Mouse (Mus musculus) cerebellum, adult (tissue): ENCODE results near the gene Tmem265.

Source experiments
- ATAC-seq: cut with Nextera tagmentation; 2 replicates; pipeline ENCODE4 v1.9.2; 2017; ENCODE audit warnings: mild to moderate bottlenecking, moderate library complexity, mixed read lengths; ENCODE audit not compliant: insufficient number of reproducible peaks, low FRiP score, low TSS enrichment

The Tmem265 gene

DNA sequence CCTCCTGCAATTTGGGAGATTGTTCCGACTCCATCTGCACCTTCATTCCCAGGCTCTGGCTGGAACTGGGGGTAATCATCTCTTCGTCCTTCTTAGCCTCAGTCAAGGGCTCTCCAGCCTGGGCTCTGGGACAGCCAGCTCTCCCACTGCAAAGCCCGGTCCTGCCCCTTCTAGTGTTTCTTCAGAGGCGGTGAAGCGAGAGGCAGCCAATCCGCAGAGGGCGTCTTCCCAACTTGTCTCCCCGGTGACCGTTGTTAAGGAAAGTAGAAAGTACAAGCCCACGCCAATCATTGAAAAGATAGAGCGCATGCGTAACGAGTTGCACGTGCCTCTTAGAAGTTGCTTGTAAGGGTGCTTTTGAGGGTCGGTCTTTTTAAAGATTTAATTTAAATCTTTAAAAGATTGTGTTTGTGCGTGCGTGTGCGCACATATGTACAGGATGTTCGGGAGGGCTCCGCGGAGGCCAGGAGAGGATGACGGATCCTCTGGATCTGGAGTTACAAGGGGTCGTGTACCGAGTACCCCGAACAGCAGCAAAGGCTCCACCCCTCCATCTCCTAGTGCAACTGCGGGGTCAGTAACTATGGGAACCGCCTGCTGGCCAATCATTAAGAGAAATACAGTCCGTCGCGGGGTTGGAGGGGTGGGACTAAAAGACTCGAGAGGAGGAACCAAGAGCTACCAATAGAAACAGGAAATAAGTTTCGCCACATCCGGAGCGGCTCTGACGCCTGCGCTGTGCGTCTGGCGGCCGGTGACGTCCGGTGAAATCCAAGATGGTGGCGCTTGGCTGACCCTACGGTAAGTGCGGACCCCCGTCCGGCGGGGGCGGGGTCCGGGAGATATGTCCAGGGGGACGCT lies 27.1 kb downstream of the Tmem265 start, which contains the start of the genes Ccdc189 and Rnf40:
TSS of gene Ccdc189 (minus strand) at position 585 of the 861 bp plus-strand sequence.
TSS of gene Rnf40 (plus strand) at position 757 of the 861 bp plus-strand sequence.
- ATAC-seq: peak; percentile 91

DNA sequence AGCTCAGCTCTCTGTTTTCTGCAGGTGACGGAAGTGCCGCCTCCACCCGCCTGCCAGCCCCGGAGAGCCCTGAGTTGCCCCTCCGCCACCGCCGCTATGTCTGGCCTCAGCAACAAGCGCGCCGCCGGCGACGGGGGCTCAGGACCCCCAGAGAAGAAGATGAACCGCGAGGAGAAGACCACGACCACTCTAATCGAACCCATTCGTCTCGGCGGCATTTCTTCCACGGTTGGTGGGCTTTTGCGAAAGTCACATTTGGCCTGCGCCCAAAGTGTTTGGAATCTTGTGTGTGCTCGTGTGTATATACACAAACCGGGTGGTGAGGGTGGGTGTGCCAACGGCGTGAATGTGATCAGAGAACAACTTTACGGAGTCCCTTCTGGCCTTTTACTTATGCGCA lies 27.7 kb downstream of the Tmem265 start:
- no peak for ATAC-seq

DNA sequence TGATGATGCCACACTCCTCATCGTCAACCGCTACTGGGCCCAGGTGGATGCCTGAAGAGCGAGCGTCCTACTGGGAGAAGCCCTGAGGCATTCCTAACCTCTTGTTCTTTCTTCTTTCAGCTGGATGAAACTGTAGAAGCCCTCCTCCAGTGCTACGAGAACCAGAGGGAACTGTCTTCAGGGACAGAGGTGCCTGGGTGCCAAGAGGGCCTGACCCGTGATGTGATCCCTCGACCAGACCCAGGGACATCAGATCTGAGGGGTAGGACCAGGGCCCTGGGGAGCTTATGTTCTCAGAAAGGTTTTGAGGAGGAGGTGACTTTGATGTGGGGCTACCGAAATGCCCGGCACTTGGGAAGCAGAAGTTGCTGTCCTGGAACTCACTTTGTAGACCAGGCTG lies 28.4 kb downstream of the Tmem265 start:
- ATAC-seq: no peak

DNA sequence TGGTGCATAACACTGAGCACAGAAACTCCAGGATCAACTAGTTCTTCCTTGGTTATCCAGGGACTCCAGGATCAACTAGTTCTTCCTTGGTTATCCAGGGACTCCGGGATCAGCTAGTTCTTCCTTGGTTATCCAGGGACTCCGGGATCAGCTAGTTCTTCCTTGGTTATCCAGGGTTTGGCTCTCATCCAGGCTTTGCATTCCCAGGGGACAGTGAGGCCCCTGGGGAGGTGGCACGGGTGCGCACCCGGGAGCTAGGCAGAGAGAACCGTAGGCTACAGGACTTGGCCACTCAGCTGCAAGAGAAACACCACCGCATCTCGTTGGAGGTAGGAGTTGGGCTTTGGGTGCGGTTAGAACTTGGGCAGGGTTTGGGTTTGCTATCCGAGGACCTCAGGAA lies 29.9 kb downstream of the Tmem265 start:
- no peak for ATAC-seq

DNA sequence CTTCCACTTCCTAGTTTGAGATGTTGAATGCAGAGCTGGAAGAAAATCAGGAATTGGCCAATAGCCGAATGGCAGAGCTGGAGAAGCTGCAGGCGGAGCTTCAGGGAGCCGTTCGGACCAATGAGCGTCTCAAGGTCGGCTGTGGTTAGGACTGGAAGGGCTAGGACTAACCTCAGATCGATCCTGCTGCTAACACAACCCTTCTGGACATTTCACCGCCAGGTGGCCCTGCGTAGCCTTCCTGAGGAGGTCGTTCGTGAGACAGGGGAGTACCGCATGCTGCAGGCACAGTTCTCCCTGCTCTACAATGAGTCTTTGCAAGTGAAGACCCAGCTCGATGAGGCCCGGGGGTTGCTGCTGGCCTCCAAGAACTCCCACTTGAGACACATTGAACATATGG lies 31.4 kb downstream of the Tmem265 start:
- ATAC-seq: no peak

DNA sequence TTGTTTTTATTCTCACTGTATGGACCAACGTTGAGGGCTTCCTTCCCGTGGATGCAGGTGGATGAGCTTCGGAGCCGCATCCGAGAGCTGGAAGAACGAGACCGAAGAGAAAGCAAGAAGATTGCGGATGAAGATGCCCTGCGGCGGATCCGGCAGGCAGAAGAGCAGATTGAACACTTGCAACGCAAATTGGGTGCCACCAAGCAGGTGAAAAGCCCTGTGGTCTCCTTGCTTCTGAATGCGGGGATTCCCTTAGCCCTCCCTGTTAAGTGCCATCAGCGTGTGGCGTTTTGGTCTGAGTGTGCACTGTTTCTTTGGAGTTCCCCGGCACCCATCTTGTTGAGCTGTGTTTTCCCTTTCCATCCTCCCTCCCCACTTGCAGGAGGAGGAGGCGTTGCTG lies 35.6 kb downstream of the Tmem265 start:
- no peak for ATAC-seq

DNA sequence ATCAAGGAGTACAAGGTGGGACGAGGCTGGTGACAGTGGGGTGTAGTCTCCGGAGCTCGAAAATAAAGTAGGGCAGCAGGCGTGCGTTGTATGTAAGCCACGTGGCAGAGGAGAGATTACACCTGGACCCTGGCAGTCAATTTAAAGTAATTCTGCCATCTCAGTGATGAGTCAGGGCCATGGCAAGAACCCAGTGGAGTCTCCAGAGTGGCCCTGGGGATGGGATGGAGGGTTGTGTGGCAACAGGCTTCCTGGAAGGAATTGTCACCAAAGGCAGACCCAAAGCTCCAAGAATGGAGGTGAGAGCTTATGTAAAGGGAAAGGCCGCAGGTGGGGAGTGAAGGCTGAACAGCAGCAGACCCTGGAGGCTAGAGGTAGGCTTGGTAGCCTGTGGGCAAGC lies 39.4 kb downstream of the Tmem265 start:
- no peak for ATAC-seq

DNA sequence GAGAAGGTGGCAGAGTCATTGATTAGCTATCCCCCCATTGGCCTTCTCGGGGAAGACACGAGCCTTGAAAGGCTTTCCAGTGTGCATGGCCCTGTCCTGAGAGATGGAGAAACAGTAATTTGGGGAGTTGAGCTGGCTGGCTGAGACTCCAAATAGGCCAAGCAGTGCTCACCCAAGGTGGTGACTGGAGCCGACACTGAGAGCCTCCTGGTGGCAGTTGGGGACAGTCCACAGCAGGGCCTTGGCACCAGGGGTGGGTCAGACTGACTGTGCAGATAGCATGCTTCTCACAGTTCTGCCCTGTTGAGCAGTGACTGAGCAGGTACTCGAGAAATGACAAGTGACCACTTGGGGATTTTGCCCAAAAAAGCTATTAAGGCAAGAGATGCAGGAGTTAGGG lies 40.5 kb downstream of the Tmem265 start:
- no peak for ATAC-seq

DNA sequence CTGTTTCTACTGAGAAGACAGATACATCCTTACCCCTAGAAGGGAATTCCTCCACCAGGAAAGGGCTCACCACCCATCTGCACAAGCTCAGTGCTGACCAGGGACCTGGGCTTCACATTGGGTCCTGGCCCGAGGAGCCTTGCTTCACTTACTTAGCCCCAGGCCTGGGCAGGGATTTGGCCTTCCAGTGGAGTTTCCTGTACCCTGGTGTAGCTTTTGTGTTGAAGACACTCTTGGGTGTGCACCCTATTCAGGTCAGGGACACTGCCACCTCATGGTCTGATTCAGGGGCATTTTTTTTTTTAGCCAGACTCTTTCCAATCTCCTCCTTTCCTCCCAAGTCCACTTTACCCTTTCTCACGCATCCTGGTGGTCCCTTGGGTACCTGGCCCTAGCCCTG lies 41.7 kb downstream of the Tmem265 start:
- no peak for ATAC-seq

DNA sequence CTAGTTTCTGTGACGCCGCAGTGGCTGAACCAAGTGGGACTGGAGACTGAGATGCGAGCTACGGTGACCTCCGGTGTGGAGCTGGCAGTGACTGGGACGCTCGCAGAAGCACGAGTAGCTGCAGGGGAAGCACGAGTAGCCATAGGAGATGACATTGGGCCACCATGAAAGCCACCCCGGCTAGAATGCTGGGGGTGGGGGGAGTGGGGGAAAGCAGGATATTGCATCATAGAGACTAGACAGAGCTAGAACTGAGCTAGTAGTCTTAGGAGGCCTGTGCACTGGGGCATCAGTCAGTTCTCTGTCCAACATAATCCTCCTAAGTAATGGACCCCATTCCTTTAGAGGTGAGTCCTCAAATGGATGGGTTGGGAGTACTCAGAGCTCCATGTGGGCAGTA lies 43.1 kb downstream of the Tmem265 start:
- no peak for ATAC-seq

DNA sequence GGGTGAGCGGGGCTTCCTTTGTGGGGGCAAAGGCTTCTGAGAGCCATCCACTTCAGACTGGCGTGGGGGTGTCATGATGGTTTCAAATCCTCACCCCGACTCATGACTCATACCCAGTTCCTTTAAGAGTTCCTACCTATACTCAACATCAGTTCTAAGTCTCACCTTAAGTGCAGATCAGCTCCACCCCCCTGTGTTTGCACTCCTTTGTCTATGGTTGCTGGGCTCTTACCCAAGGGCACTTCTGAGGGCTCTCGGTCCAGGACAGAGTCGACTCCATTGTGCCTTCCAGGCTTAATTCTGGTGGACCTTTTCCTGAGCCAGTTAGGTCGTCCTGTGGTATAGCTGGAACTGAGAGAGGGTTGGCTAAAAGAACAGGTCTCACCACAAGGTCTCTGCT lies 46.0 kb downstream of the Tmem265 start:
- no peak for ATAC-seq

DNA sequence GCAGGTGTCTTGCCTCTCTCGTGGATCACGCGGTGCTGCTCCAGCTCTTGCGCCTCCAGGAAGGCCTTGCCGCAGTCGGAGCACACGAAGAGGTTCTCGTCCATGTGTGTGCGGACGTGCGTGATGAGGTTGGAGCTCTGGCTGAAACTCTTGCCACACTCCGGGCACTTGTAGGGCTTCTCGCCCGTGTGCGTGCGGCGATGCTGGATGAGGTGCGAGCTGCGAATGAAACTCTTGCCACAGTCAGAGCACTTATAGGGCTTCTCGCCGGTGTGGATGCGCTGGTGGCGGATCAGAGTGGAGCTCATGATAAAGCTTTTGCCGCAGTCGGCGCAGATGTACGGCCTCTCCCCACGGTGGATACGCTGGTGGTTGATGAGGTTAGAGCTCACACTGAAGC lies 49.8 kb downstream of the Tmem265 start:
- ATAC-seq: no peak

DNA sequence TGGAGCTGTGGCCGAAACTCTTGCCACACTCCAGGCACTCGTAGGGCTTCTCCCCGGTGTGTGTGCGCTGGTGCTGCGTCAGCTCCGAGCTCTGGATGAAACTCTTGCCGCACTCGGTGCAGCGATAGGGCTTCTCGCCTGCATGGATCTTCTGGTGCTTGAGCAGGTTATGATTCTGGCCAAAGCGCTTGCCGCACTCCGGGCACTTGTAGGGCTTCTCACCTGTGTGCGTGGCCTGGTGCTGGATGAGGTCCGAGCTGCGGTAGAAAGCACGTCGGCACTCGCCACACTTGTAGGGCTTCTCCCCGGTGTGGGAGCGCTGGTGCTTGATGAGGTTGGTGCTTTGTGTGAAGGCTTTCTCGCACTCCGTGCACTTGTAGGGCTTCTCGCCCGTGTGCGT lies 50.4 kb downstream of the Tmem265 start:
- no peak for ATAC-seq

DNA sequence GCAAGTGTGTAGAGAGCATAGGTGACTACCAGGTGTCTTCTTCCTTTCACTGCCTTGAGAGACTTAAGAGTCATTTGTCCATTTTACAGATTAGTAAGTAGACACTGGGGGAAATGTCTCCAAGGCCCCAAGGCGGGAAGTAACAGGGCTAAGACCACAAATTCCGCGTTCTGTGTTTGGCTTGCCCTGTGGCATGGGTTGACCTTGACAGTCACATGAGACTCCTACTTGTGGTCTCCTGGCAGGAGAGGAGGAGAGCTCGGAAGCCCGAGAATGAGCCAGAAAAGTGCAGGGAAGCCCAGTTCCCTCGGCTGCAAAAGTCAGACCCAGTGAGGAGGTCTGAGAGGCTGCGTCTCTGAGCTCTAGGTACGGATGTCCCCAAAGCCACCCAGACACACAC lies 52.3 kb downstream of the Tmem265 start:
- no peak for ATAC-seq

DNA sequence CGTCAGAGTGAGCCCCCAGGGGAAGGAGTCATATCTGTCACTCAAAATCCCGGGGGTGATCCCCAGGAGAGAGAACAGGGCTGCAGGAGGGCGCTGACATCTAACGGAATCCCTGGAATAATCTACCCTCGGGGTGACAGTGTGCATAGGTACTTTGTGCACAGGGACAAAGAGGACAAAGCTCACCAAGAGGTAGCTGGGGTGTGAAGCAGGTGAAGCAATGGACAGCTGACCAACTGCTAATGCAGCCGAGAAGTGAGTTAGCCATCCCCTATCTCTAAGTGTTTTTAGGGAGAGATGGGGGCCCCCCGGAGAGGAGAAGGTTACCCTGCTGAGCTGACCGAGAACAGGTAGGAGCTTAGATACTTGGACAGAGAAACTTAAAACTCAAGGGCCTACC lies 52.9 kb downstream of the Tmem265 start:
- no peak for ATAC-seq

DNA sequence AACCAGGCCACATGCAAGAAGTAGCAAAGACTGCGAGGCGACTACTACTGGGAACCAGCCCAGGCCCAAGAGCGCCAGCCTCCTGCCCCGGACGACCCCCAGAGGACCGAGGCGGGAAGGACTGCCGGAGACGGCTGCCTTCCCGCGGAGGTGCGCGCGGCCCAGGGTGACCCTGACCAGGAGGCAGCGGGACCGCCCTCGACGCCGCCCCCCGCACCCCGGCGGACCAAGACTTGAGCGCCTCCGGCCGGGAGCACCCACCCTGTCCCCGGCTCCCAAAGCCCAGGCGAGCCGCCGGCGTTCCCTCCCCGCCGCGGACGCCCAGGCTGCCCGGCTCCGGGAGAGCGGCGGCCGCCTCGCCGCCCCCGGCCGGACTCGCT lies 53.3 kb downstream of the Tmem265 start:
- no peak for ATAC-seq

DNA sequence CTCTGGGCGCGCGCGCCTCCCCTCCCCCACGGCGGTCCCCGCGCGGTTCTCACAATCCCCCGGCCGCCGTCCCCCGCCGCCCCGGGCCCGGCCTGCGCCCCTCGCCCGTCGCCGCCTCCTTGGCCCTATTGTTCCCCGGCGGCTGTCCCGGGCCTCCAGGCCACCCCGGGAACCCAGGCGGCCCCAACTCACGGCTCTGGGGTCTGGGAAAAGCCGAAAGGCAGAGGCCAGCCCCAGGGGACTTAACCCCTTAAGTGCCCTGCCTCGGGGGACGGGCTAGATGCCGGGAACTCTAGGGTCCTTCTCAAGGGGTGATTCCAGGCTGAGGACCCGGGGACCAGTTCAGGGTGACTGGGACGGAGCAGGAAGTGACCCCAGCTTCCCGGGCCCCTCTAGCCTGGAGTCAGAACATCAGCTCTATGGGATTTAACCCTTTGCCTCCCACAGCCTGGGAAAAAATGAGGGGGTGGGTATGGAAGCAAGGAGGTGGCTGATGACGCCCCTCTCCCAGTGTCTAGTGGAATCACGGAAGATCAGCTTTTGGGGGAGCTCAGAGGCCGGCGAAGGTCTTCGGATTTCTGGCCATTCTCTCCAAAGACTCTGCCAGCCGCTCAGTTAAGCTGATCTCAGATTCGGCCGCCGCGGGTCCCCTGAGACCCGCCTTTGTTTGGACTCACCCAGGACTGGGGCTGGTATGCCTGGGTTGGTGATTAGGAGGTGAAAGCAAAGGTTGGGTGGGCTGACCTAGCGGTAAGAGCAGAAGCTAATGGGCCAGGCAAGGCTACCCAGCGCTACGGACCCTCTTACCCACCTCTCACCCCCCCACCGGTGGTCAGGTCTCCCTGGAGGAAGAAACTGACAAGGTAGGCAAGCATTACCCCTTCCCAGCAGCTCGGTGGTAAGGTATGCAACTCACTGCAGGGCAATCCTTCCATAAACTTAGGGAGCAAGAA lies 54.0 kb downstream of the Tmem265 start, which contains the start of gene Zfp629:
TSS of gene Zfp629 (minus strand) at position 907 of the 953 bp plus-strand sequence.
- ATAC-seq: peak; percentile 81; the same call in 1 of the 2 replicates

DNA sequence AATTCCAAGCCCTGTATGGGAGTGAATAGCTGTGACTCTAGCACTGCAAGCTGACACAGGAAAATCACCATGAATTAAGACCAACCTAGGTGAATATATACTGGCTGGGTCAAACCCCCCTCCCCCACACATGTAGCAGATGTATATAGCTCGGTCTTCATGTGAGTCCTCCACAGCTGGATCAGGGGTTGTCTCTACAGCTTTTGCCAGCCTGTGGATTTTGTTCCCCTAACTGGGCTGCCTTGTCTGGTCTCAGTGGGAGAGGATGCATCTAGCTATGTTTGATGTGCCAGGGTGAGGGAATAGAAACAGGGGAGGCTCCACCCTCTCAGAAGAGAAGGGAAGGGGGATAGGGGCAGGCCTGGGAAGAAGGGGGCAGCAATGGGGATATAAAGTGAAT lies 55.1 kb downstream of the Tmem265 start:
- no peak for ATAC-seq
